Mouse (Mus musculus): Measurements from ENCODE around the gene Mycl.

The Mycl gene

DNA sequence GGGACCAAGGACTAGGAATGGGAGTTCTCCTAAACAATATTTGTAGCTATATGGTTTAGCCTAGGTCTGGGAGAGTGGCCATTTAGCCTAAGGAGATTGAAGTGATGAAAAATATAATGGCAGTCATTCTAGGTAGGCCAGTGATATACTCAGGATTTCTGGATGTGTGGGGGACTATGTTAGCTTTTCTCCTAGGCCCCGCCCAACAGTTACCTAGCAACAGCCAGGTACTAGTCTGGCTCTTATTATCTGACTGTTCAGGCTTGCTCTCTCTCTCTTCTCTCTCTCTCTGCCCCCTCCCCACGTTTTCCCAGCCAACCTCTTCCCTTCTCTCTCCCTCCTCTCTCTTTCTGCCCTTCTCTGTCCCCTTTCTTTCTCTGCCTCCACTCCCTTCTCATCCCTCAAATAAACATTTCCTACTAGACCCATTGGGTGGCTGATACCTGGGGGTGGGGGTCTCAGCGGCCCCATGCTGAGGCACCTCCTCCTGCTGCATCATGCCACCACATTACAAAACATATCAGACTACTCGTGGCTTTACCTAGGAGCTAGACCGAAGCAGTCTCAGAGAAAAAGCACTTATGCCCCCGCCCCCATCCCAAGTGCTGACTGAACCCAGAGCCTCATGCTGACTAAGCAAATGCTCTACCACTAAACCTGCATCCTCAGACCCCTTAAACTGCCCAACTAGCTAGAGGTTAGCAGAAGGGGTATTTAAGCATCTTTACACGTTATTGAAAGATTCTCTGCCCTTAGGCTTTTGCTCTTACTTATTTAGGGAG lies 19.2 kb downstream of the Mycl start:
- no peak for DNase-seq (ENCODE audit: low spot score in 2 of 2)

DNA sequence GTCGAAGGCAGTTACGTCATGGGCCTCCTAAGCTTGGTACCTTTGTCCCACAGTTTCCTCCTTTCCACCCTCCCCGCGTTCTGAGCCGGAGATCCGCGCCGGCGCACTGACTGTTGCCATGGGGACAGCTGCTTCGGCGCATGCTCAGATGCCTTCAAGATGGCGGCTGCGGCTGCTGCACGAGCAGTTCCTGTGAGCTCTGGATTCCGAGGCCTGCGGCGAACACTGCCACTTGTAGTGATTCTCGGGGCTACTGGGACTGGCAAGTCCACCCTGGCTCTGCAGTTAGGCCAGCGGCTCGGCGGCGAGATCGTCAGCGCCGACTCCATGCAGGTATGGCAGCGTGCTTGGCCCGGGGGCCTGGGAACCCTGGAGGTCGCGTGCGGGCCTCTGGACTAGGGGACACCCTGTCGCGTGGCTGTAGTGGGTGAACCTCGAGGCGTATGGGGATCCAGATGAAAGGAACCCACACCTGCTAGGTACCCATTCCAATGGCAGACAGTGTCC lies 21.1 kb downstream of the Mycl start, which contains the start of gene Trit1:
Gene Trit1, plus strand, starts transcription at position 147 of the 507 bp plus-strand sequence.
- DNase-seq (ENCODE audit: low spot score in 2 of 2), result peak; percentile 92

DNA sequence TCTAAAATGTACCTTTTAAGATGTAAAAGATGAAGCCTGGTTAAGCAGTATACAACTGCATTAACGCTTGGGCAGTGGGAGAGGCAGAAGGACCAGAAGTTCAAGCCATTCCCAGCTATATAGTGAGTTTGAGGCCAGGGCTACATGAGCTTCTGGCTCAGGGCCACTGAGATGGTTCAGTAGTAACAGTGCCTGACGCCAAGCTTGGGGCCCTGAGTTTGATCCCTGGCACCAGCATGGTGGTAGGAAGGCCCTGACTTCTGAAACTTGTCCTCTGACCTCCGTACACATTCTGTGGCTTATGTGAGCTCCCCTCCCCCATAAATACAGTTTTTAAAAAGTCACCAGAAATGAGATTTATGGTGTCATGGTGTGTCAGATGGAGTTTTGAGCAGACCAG lies 26.1 kb downstream of the Mycl start:
- DNase-seq (ENCODE audit: low spot score in 2 of 2), result no peak

DNA sequence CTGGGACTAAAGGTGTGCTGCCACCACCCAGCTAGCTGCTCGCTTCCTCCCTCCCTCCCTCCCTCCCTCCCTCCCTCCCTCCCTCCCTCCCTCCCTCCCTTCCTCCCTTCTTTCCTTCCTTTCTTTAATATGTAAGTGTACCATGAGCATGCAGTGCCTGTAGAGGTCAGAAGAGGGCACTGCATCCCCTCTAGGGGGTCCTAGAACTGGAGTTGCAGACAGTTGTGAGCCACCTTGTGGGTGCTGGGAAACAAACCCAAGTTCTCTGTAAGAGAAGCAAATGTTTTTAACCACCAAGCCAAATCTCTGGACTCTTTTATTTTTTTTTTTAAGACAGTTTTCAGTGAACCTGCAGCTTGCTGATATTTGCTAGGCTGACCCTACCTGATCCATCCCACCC lies 27.4 kb downstream of the Mycl start:
- no peak for DNase-seq (ENCODE audit: low spot score in 2 of 2)

DNA sequence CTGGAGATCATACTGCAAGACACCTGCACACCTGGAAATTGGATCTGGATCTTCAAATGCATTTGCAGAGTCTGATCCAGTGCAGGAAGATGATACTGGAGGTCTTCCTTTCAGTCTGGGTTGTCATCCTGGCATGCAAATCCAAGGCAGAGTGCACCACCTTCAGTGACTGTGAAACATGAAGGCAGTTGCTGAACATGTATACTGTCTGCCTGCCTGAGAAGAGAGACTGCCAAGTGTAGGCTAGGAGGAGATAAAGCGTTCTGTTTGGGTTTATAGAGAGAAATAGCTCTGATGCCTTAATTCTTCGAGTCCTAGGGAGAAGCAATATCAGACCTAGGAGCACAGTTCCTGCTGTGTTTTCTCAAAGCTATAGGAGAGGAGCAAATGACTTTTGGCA lies 30.0 kb downstream of the Mycl start:
- DNase-seq (ENCODE audit: low spot score in 2 of 2), result no peak

DNA sequence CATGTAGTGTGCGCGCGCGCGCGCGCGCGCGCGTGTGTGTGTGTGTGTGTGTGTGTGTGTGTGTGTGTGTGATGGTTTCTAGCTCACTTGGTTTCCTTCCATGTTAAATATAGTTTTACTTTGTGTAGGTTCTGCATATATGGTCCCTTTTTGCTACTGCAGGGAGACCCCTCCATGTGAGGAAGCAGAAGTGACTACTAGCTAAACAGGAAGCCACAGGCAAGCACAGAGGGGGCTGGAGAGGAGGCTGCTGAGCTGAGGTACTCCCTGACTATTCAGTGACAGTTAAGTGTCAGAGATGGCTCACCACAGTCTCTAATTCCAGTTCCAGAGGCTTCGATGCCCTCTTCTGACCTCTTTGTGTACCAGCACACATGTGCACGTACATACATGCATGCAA lies 30.7 kb downstream of the Mycl start:
- no peak for DNase-seq (ENCODE audit: low spot score in 2 of 2)

DNA sequence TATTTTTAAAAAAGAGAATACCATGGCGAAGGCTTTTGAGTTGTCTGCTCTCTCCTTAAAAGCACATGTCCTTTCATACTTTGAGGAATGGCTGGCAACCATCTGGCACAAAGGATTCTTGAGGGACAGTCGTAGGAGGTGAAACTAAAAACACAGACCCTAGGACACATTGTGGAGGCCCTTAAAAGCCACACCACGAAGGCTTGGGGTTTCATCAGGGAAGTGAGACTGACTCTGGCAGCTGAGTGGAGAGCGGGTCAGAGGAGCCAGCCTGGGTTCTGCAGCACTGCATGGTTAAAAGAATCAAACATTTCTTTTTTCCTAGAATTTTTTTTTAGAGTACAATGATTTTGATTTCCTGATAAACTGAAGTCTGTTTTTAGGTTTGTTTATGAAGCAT lies 31.1 kb downstream of the Mycl start:
- no peak for DNase-seq (ENCODE audit: low spot score in 2 of 2)

DNA sequence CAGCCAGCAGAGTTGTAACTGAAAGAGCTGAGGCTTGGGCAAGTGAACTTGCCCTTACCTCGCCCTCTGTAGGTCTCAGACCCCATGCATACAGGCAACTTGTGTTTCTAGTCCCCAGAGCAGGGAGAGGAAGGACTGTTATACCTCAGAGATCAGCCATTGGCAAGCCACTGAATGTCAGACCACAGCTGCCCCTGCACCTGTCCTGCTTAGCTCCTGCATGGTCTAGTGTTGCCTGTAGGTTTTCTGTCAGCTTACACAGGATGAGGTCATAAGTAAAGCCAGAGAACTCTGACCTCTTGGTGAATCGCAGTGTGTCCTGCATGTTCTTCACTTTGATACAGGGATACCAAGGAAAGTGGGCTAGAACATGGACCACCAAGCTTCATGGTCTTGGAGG lies 39.4 kb downstream of the Mycl start:
- no peak for DNase-seq (ENCODE audit: low spot score in 2 of 2)

DNA sequence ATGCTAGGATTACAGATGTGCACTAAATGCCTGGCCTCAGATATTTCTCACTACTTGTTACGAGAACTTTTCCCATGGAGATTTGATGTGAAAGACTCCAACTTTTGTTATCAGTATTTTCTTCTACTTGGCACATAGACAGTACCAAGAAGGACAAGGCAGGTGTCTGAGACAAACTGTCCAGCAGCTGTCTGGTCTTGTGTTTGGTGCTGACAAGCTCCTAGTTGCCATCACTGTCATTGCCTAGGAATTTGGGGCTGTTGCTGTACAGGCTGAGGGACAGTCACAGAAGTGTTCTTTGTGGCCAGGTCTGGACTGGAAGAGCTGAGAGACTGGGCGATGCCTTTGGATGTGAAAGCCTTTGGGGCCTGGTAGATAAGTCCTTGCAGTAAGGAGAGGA lies 40.2 kb downstream of the Mycl start:
- no peak for DNase-seq (ENCODE audit: low spot score in 2 of 2)

DNA sequence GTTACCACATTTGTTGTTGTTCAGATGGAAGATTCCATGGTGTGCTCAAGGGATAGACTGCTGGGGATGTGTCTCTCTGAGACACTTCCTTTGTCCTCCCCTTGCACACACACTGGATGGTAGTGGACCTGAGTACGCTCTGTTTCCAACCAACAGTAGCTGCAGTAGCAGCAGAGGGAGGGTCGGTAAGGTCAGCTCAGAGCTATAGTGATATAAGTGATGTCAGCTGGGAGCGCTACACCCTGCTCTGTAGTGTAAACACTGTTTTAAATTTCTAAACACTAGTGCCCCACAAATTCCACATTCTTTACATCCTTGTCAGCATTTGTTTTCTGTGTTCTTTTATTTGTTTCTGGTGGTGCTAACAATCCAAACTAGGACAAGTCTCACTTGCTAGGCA lies 41.3 kb downstream of the Mycl start:
- no peak for DNase-seq (ENCODE audit: low spot score in 2 of 2)

DNA sequence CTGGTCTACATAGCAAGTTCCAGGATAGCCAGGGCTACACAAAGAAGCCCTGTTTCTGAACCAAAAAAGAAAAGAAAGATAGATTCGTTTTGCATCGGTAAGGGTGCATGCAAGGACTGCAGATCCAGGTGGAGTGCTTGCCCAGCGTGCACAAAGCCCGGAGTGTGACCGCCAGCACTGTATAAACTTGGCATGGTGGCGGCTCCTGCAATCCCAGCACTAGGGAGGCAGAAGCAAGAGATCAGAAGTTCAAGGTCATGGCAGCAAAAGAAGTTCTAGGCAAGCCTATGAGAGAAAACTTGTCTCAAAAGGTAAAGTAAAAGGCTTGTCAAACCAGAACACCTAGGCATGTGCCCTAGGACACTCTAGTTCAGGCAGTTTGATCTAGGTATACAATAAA lies 45.7 kb downstream of the Mycl start:
- no peak for DNase-seq (ENCODE audit: low spot score in 2 of 2)

DNA sequence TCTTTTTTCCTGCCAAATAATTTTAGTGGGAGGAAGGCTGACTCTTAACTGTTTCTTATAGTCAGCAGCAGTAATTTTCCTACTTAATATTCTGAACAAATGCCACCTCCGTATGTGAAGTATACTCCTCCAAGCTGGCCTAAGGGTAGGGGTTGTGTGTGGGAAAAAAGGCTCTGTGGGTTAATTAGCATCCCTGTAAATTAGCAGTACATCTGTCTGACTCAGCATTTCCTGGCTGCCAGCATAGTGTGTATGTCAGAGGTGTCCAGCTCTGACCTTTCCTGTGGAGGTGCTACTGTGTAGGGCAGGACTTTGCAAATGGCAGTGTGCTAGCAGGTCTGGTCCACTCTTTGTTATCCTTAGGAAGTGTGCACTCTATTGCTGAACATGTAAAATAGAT lies 48.4 kb downstream of the Mycl start:
- DNase-seq (ENCODE audit: low spot score in 2 of 2), result no peak

DNA sequence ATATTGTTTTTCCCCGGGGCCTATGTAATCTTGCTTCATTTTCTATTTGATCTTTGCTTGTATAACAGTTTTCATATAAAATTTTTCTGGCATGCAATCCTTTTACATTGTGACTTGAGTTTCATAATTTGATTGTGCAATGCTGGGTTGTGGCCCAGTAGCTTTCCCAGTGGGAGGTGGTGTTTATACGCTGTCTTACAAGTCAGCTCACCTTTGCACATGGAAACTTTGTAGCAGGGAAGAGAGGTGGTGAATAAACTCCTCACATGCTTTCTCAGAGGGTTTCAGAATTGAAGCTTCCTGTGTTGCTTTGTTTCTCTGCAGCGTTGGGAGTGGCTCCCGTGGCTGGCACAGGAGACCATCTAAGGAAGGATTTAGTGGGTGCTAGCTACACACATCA lies 49.4 kb downstream of the Mycl start:
- DNase-seq (ENCODE audit: low spot score in 2 of 2), result peak in 1 of 2 experiments; percentile 54

DNA sequence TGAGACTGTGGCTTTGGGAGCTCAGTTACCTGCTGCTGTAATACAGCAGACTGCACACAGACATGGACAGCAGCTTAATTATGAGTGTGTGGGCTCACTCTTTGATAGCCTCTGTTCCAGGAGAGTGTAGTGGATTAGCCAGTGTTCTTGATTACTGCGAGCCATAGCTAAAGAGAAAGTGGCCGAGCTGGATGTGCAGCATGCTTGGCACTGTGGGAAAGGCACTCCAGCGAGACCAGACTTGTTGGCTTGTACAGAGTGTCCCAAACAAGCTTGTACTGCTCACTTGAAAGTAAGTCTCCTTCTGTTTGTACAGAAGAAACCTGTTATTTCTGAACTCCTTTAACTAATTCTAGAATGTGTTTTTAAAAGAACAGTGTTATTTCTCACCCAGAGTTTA lies 50.8 kb downstream of the Mycl start:
- DNase-seq (ENCODE audit: low spot score in 2 of 2), result peak; percentile 69 to 81

DNA sequence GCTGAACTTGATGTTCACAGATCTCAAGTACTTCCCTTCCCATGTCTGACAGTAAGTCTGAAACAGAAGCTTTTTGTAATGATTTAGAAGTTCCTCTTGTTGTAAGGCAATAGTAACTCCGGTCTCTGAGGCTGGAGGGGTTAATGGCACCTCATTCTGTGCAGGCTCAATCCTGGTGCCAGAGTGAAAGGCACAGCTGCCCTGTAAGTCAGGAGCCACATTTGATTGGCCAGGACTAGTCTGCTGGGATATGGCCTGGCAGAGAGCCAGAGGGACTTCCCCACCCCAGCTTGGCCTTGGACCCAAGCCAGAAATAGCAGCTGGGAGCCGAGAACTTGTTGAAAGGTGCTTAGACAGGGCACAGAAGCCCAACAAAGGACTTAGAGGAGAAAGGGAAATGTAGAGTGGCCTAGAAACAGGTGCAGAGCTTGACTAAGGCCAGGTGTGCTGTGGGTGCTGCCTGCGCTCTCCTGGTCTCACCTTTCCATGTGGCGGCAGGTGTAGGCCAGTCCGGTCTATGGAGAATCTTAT lies 55.3 kb downstream of the Mycl start:
- peak; percentile 70 to 82 for DNase-seq (ENCODE audit: low spot score in 2 of 2)

Measured in urinary bladder, adult 18-20 months (tissue).